Mouse (Mus musculus): ENCODE results near the gene Tcf7l2.

Tcf7l2 gene

DNA sequence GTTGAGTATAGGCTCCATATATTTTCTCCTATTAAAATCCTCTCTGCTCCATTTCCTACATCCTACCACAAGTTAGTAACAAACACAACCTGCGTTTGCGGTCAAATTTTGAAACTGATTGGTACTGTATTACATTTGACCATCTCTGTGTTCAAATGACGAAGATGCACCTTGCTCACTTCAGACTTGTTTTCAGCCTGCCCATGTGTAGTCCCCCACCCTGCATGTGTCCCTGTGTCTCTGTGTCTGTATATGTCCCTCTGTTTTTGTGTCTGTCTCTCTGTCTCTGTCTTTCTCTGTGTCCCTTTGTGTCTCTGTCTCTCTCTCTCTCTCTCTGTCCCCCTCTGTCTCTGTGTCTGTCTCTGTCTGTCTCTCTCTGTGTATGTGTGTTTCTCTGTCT is 222.8 kb downstream of the Tcf7l2 start:
- DNase-seq, result no peak

GRCm38 (mm10) chr19:55966066-55966465 is 224.4 kb downstream of the Tcf7l2 start:
- DNase-seq, result no peak

- DNase-seq, result no peak
These were observed 228.4 kb downstream of the Tcf7l2 start for GRCm38 (mm10) chr19:55969929-55970531.

DNA sequence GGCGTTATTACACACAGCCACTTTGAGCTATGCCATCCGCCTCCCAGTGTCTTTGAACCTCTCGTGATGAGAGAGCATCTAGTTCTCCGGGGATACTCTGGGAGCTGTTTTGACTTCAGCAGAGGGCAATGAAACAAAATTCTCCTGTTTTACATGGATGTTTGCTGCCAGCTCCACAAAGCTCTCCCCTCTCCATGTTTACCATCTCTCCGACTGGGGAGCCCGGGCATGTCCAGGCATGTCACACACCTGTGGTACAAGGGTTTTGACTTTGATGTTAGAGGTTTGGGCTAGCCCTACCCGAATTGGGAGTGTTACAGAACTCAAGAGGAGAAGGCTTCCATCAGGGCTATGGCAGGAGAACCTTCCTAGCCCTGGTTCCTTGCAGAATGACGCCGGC is 234.5 kb downstream of the Tcf7l2 start:
- DNase-seq, result no peak

All from B cell, adult 2 months (primary cell).